In the genomic region with DNA sequence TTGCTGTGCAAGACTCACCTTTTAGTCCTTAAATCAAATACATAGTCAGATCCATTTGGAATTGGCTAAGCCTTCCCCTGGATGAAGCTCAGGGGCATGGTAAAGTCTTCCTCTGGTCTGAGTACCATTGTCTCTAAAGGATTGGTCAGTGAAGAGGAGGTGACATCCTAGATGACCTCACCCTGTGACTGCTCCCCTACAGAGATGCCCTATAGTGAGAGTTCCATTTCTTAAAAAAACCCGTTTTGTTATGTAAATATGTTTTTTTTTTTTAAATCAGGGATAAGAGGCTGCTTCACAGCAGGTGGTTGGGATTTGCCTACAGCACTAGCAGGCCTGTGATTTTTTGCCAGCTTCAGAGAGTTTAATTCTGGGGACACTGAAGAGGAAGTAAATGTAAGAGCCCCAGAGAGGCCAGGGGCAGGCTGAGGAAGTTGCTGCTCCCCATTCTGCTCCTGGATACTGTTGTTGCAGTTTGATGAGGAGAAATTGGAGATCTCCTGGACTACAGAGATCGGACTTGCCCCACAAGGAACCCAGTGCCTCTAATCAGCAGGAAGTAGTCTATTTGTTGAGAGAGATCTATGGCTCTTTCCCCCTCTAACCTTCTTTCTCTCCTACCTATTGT, we compare ENCODE assay signal across 36 mouse cellular contexts. TPM values are rescaled to one million over a fixed set of nuclear protein-coding genes. Genes with fewer than 3 reads are reported as not detected.
DNase-seq lines count a peak whose midpoint lies in the region; ATAC-seq and TF ChIP-seq lines count a peak whose summit lies in the region.
"Had no signal": no experiment of that assay in that cellular context is flagged by ENCODE, and none has a peak within 500 bp of the region (broad histone marks: within the 10 kb centered on the region; RNA-seq: fewer than 3 reads in every experiment).

No protein-coding gene starts in this region.

- H3K4me2 ChIP-seq in midbrain, embryonic 11.5 days = no peak overlapping the region
- H3K4me2 ChIP-seq in midbrain, embryonic 15.5 days = no peak overlapping the region
- H3K4me2 ChIP-seq: forebrain, embryonic 15.5 days; heart, embryonic 12.5 days; hindbrain, embryonic 13.5 days; limb, embryonic 12.5 days; liver, embryonic 15.5 days; lung, embryonic 15.5 days had no signal

- ATAC-seq in midbrain, embryonic 11.5 days (ENCODE audit: low FRiP score) = peak; percentile 67; the same call in 1 of the 2 replicates
- no peak for ATAC-seq in midbrain, embryonic 15.5 days (replicated peaks)
- 0 out of 2 replicates have a peak, but pooled peaks have one; percentile 42 for ATAC-seq in common myeloid progenitor, adult 5-6 weeks (replicated peaks; ENCODE audit: low read depth, poor library complexity, severe bottlenecking)
- ATAC-seq: CD4-positive, CD25-positive, alpha-beta regulatory T cell, adult 4 months; forebrain, embryonic 15.5 days had no signal

- H3K27me3 ChIP-seq in midbrain, embryonic 11.5 days (ENCODE audit: control insufficient read depth, insufficient read depth, low read length) = no peaks in the 10 kb centered on the region
- H3K27me3 ChIP-seq in midbrain, embryonic 15.5 days (replicated peaks) = no peaks in the 10 kb centered on the region
- H3K27me3 ChIP-seq in cerebellum, adult 2 months (ENCODE audit: control insufficient read depth, insufficient read depth, low read length) = no peaks in the 10 kb centered on the region
- H3K27me3 ChIP-seq: forebrain, embryonic 15.5 days; heart, embryonic 12.5 days; hindbrain, embryonic 13.5 days; limb, embryonic 12.5 days; liver, embryonic 15.5 days; lung, embryonic 15.5 days had no signal

- intact Hi-C loops in left cerebral cortex, postnatal 36 days (cut with DNase I) = no loop called here

- H3K9ac ChIP-seq in midbrain, embryonic 11.5 days (ENCODE audit: low read length) = no peak overlapping the region
- H3K9ac ChIP-seq in midbrain, embryonic 15.5 days = no peak overlapping the region
- H3K9ac ChIP-seq: forebrain, embryonic 15.5 days; heart, embryonic 12.5 days; hindbrain, embryonic 13.5 days; limb, embryonic 12.5 days; liver, embryonic 15.5 days; lung, embryonic 15.5 days had no signal

- DNase-seq in midbrain, embryonic 11.5 days (ENCODE audit: low spot score, missing footprints) = peak; percentile 82
- DNase-seq in R1 (ENCODE audit: low read depth, low spot score) = peak; percentile 46
- no peak for DNase-seq in left cerebral cortex, postnatal 36 days (ENCODE audit: low spot score in 2 of 2)
- no peak for DNase-seq in cerebellum, adult 2 months
- no peak for DNase-seq in adrenal gland, adult 18-20 months (ENCODE audit: low spot score in 2 of 2)
- DNase-seq: adrenal gland, postnatal 14 days; cerebellum, adult 18-20 months; cerebellum, postnatal 25 days; gastrocnemius, adult 2 months; gastrocnemius, postnatal 36 days; heart, adult 2 months; heart, postnatal 4 days; kidney, adult 11 months; kidney, postnatal 14 days; layer of hippocampus, adult 9-11 months; spleen, adult 18-20 months; thymus, adult 18-20 months; thymus, postnatal 25 days had no signal

- no peak for TF ChIP-seq CTCF in cerebellum, adult 2 months (IDR thresholded peaks at IDR 0.05; ENCODE audit: borderline replicate concordance, insufficient read depth, low read depth, low read length)

- TF ChIP-seq POLR2A in cerebellum, adult 2 months (IDR thresholded peaks at IDR 0.05; ENCODE audit: borderline replicate concordance, insufficient read depth, low read length) = no peak

- no peaks in the 10 kb centered on the region for H3K36me3 ChIP-seq in midbrain, embryonic 11.5 days (ENCODE audit: control insufficient read depth, insufficient read depth, low read length)
- no peaks in the 10 kb centered on the region for H3K36me3 ChIP-seq in midbrain, embryonic 15.5 days (replicated peaks)
- H3K36me3 ChIP-seq: forebrain, embryonic 15.5 days; heart, embryonic 12.5 days; hindbrain, embryonic 13.5 days; limb, embryonic 12.5 days; liver, embryonic 15.5 days; lung, embryonic 15.5 days had no signal

- H3K4me1 ChIP-seq in midbrain, embryonic 11.5 days (ENCODE audit: control insufficient read depth, insufficient read depth, low read length) = peaks cover 6% of the 10 kb centered on the region; the same call in 1 of the 2 replicates
- no peaks in the 10 kb centered on the region for H3K4me1 ChIP-seq in midbrain, embryonic 15.5 days
- no peaks in the 10 kb centered on the region for H3K4me1 ChIP-seq in cerebellum, adult 2 months (ENCODE audit: control insufficient read depth, insufficient read depth, low read length)
- H3K4me1 ChIP-seq: forebrain, embryonic 15.5 days; heart, embryonic 12.5 days; hindbrain, embryonic 13.5 days; limb, embryonic 12.5 days; liver, embryonic 15.5 days; lung, embryonic 15.5 days; megakaryocyte, embryonic 14.5 days had no signal

- no peaks in the 10 kb centered on the region for H3K9me3 ChIP-seq in midbrain, embryonic 11.5 days (ENCODE audit: control insufficient read depth, low read length)
- H3K9me3 ChIP-seq in midbrain, embryonic 15.5 days = no peaks in the 10 kb centered on the region
- H3K9me3 ChIP-seq: forebrain, embryonic 15.5 days; heart, embryonic 12.5 days; hindbrain, embryonic 13.5 days; limb, embryonic 12.5 days; liver, embryonic 15.5 days; lung, embryonic 15.5 days; megakaryocyte, embryonic 14.5 days had no signal

- WGBS in midbrain, embryonic 11.5 days = 11% methylated on average over 2 of the region's 2 CpGs
- 14% methylated on average over 2 of the region's 2 CpGs for WGBS in midbrain, embryonic 15.5 days
- 18% methylated on average over 2 of the region's 2 CpGs for WGBS in cerebellum, adult 2 months

- no peak overlapping the region for H3K27ac ChIP-seq in midbrain, embryonic 11.5 days (ENCODE audit: low read depth, low read length)
- no peak overlapping the region for H3K27ac ChIP-seq in midbrain, embryonic 15.5 days
- no peak overlapping the region for H3K27ac ChIP-seq in cerebellum, adult 2 months (ENCODE audit: insufficient read depth, low read length)
- H3K27ac ChIP-seq: forebrain, embryonic 15.5 days; gastrocnemius, adult 2 months; heart, adult 2 months; hindbrain, embryonic 13.5 days; limb, embryonic 12.5 days; liver, embryonic 15.5 days; lung, embryonic 15.5 days; stomach, postnatal 0 days had no signal

- H3K4me3 ChIP-seq in midbrain, embryonic 11.5 days (ENCODE audit: low read depth, low read length) = no peak overlapping the region
- no peak overlapping the region for H3K4me3 ChIP-seq in midbrain, embryonic 15.5 days
- no peak overlapping the region for H3K4me3 ChIP-seq in cerebellum, adult 2 months (replicated peaks; ENCODE audit: insufficient read depth, low read depth, low read length)
- H3K4me3 ChIP-seq: forebrain, embryonic 15.5 days; gastrocnemius, adult 2 months; heart, adult 2 months; heart, embryonic 12.5 days; hindbrain, embryonic 13.5 days; limb, embryonic 12.5 days; liver, embryonic 15.5 days; lung, embryonic 15.5 days; megakaryocyte, embryonic 14.5 days had no signal

RNA-seq across cellular contexts. Expression of gene AF067063, which starts 12.3 kb away (rescaled TPM):
- not detected in 2 replicates for polyA plus RNA-seq in midbrain, embryonic 11.5 days (2014; fragmentation: Nextera tagmentation; extraction: Ambion mirVana)
- not detected in 2 replicates for polyA plus RNA-seq in midbrain, embryonic 15.5 days (2015; fragmentation: Nextera tagmentation; extraction: Ambion mirVana)
- total RNA-seq in common myeloid progenitor, adult 5-6 weeks (2017) = not detected in 2 replicates
- not detected for total RNA-seq in left cerebral cortex, postnatal 36 days (2021)
- not detected in 2 replicates for polyA plus RNA-seq in cerebellum, adult 2 months (2012; rRNA removed)
- not detected for total RNA-seq in adrenal gland, adult 18-20 months (2021)
- total RNA-seq: adrenal gland, postnatal 14 days; gastrocnemius, adult 2 months; gastrocnemius, postnatal 36 days; heart, adult 2 months; heart, postnatal 4 days; left cerebral cortex, postnatal 14 days; liver, adult 2 months; neutrophil, adult 5-6 weeks had no signal
- polyA plus RNA-seq: CD4-positive, CD25-positive, alpha-beta regulatory T cell, adult 4 months; embryonic facial prominence, embryonic 11.5 days; forebrain, embryonic 15.5 days; heart, adult 2 months; heart, embryonic 12.5 days; heart, postnatal 0 days; hindbrain, embryonic 13.5 days; kidney, embryonic 14.5 days; limb, embryonic 12.5 days; liver, adult 2 months; liver, embryonic 15.5 days; lung, embryonic 15.5 days; neural tube, embryonic 11.5 days; stomach, postnatal 0 days had no signal

RNA-seq across cellular contexts. Expression of gene D13Ertd608e, which starts 18.1 kb away (rescaled TPM):
- not detected in 2 replicates for polyA plus RNA-seq in midbrain, embryonic 11.5 days (2014; fragmentation: Nextera tagmentation; extraction: Ambion mirVana)
- polyA plus RNA-seq in midbrain, embryonic 15.5 days (2015; fragmentation: Nextera tagmentation; extraction: Ambion mirVana) = not detected in 2 replicates
- total RNA-seq in common myeloid progenitor, adult 5-6 weeks (2017) = not detected in 2 replicates
- total RNA-seq in left cerebral cortex, postnatal 36 days (2021) = not detected
- not detected in 2 replicates for polyA plus RNA-seq in cerebellum, adult 2 months (2012; rRNA removed)
- not detected for total RNA-seq in adrenal gland, adult 18-20 months (2021)
- total RNA-seq: adrenal gland, postnatal 14 days; gastrocnemius, adult 2 months; gastrocnemius, postnatal 36 days; heart, adult 2 months; heart, postnatal 4 days; left cerebral cortex, postnatal 14 days; liver, adult 2 months; neutrophil, adult 5-6 weeks had no signal
- polyA plus RNA-seq: CD4-positive, CD25-positive, alpha-beta regulatory T cell, adult 4 months; embryonic facial prominence, embryonic 11.5 days; forebrain, embryonic 15.5 days; heart, adult 2 months; heart, embryonic 12.5 days; heart, postnatal 0 days; hindbrain, embryonic 13.5 days; kidney, embryonic 14.5 days; limb, embryonic 12.5 days; liver, adult 2 months; liver, embryonic 15.5 days; lung, embryonic 15.5 days; neural tube, embryonic 11.5 days; stomach, postnatal 0 days had no signal

RNA-seq across cellular contexts. Expression of gene Zfp131, which starts 27.0 kb away (rescaled TPM):
- polyA plus RNA-seq in midbrain, embryonic 11.5 days (2014; fragmentation: Nextera tagmentation; extraction: Ambion mirVana) = 44.2 and 49.4 TPM in 2 replicates
- polyA plus RNA-seq in midbrain, embryonic 15.5 days (2015; fragmentation: Nextera tagmentation; extraction: Ambion mirVana) = 31.0 and 33.3 TPM in 2 replicates
- total RNA-seq in common myeloid progenitor, adult 5-6 weeks (2017) = 51.6 and 74.2 TPM in 2 replicates
- 10 to 100 TPM; 47.3 to 48.5 TPM for total RNA-seq in left cerebral cortex, postnatal 36 days (2021)
- 24.5 and 26.1 TPM in 2 replicates for polyA plus RNA-seq in cerebellum, adult 2 months (2012; rRNA removed)
- 10 to 100 TPM; 38.3 to 39.2 TPM for total RNA-seq in adrenal gland, adult 18-20 months (2021)

Comparison
In these comparisons a context has a peak if more than half of its experiments do, and no peak if none do; other contexts are left out.
1. DNase-seq: peak in midbrain, embryonic 11.5 days (single experiment) and R1 (single experiment); none in left cerebral cortex, postnatal 36 days (0 of 2), cerebellum, adult 2 months (0 of 2) and adrenal gland, adult 18-20 months (0 of 2).